Mouse (Mus musculus) thymus, adult 2 months (tissue): Measurements from ENCODE around the gene Rae1.

ENCODE experiments used
- CTCF ChIP-seq: fragments of 200-500 bp; IDR thresholded peaks from 2 replicates; pipeline ENCODE4 v1.5.1; 2012; ENCODE audit warnings: mild to moderate bottlenecking, control low read depth, low read length, moderate library complexity, borderline replicate concordance; ENCODE audit not compliant: control insufficient read depth, poor library complexity, insufficient read depth; ENCODE audit errors: extremely low read depth
- POLR2A ChIP-seq: fragments of 200-500 bp; IDR thresholded peaks from 2 replicates; pipeline ENCODE4 v1.6.1; 2012; ENCODE audit warnings: mild to moderate bottlenecking, low read length, control low read depth, moderate library complexity; ENCODE audit not compliant: control insufficient read depth, poor library complexity, insufficient read depth; ENCODE audit errors: extremely low read depth

DNA sequence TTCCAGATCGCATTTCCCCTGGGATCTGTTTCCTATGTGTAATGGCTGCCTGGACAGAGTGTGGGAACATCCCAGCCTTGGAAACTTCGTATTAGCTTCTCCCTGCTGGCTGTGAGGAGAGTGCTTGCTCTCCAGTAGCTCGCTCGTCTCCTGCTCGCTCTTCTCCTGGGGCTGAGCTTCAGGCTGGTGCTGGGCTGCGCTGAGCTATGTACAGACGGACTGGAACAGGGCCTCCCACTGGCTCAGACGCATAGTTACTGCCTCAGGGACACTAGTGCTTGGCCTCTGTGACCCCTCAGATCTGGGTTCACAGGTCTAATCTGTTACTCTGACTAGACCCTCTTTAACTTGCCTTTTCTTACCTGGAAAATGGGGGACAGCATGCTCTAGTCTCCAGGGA is 24.5 kb downstream of the Rae1 start:
- TF ChIP-seq POLR2A: no peak
- no peak for TF ChIP-seq CTCF
